Mouse (Mus musculus) liver, adult 2 months (tissue): ENCODE results near the gene Frmd5.

ENCODE experiments used
- CTCF ChIP-seq: fragments of 200-500 bp; IDR thresholded peaks from 2 replicates; pipeline ENCODE4 v1.5.1; 2011; ENCODE audit warnings: low read depth, low read length, control low read depth
- POLR2A ChIP-seq: fragments of 200-500 bp; IDR thresholded peaks from 2 replicates; pipeline ENCODE4 v1.6.1; 2011; ENCODE audit warnings: low read length, control low read depth; ENCODE audit not compliant: insufficient read depth; ENCODE audit errors: extremely low read depth

DNA sequence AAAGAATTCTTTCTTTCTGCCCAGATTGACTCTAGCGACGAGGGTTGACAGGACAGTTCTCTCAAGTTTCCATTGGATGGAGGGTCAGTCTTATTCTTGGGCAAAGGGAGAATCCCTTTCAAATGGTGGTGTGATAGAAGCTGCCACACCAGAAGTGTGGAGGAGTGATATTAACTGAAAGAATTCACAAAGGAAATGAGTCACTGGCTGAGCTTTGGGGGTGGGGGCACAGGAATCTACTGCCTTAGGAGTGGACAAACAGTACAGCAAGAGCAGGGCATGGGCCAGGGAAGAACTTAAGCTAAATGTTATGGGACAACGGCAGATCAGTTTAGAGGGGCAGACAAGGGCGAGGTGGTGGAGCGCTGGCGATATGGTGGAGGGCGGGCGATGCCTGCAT, 206.2 kb downstream of the Frmd5 start:
- TF ChIP-seq CTCF (no peak), POLR2A (no peak)
